Comparison of ENCODE assay signal across 21 mouse cellular contexts in genomic region chr1:42505048-42505729, GRCm38 (mm10).
DNase-seq lines count a peak whose midpoint lies in the region; ATAC-seq lines count a peak whose summit lies in the region.
"Had no signal": no experiment of that assay in that cellular context is flagged by ENCODE, and none has a peak within 500 bp of the region (broad histone marks: within the 10 kb centered on the region; RNA-seq: fewer than 3 reads in every experiment).

No protein-coding gene starts in this region.

- H3K9ac ChIP-seq in kidney, embryonic 16.5 days (replicated peaks; ENCODE audit: low read length) = no peak overlapping the region
- H3K9ac ChIP-seq in intestine, embryonic 15.5 days = no peak overlapping the region
- H3K9ac ChIP-seq: embryonic facial prominence, embryonic 15.5 days; heart, embryonic 12.5 days; hindbrain, embryonic 15.5 days had no signal

- 53% methylated on average over 10 of the region's 10 CpGs for WGBS in kidney, embryonic 16.5 days
- 45% methylated on average over 10 of the region's 10 CpGs for WGBS in intestine, embryonic 15.5 days

- H3K4me2 ChIP-seq in kidney, embryonic 16.5 days (replicated peaks; ENCODE audit: low read depth, low read length) = no peak overlapping the region
- no peak overlapping the region for H3K4me2 ChIP-seq in intestine, embryonic 15.5 days (replicated peaks)
- H3K4me2 ChIP-seq: embryonic facial prominence, embryonic 15.5 days; heart, embryonic 12.5 days; hindbrain, embryonic 15.5 days had no signal

- H3K36me3 ChIP-seq in kidney, embryonic 16.5 days (ENCODE audit: insufficient read depth, low read length) = no peaks in the 10 kb centered on the region
- no peaks in the 10 kb centered on the region for H3K36me3 ChIP-seq in intestine, embryonic 15.5 days
- H3K36me3 ChIP-seq: embryonic facial prominence, embryonic 15.5 days; forebrain, embryonic 10.5 days; heart, embryonic 12.5 days; hindbrain, embryonic 15.5 days had no signal

- no peak for DNase-seq in kidney, postnatal 36 days
- peak; percentile 42 for DNase-seq in gonadal fat pad, adult 2 months (ENCODE audit: low read depth)
- peak; percentile 54 for DNase-seq in retina, postnatal 1 day
- DNase-seq in spleen, postnatal 10 days (ENCODE audit: low spot score in 2 of 2) = no peak
- DNase-seq in urinary bladder, adult 18-20 months (ENCODE audit: low spot score in 2 of 2) = no peak
- DNase-seq: adrenal gland, postnatal 14 days; cerebellum, adult 2 months; cerebellum, postnatal 10 days; embryo, embryonic 11 days; gastrocnemius, postnatal 10 days; heart, postnatal 36 days had no signal

- H3K27ac ChIP-seq in kidney, embryonic 16.5 days (ENCODE audit: low read length) = no peak overlapping the region
- H3K27ac ChIP-seq in intestine, embryonic 15.5 days = no peak overlapping the region
- H3K27ac ChIP-seq: embryonic facial prominence, embryonic 15.5 days; forebrain, embryonic 10.5 days; hindbrain, embryonic 15.5 days had no signal

- H3K27me3 ChIP-seq in kidney, embryonic 16.5 days (ENCODE audit: insufficient read depth, low read length) = no peaks in the 10 kb centered on the region
- no peaks in the 10 kb centered on the region for H3K27me3 ChIP-seq in intestine, embryonic 15.5 days (replicated peaks)
- H3K27me3 ChIP-seq: CH12.LX; embryonic facial prominence, embryonic 15.5 days; heart, embryonic 12.5 days; hindbrain, embryonic 15.5 days had no signal

- no peak overlapping the region for H3K4me3 ChIP-seq in kidney, embryonic 16.5 days (ENCODE audit: low read length)
- no peak overlapping the region for H3K4me3 ChIP-seq in intestine, embryonic 15.5 days (replicated peaks)
- H3K4me3 ChIP-seq: embryonic facial prominence, embryonic 15.5 days; erythroblast, embryonic 14.5 days; forebrain, embryonic 10.5 days; heart, embryonic 12.5 days; hindbrain, embryonic 15.5 days had no signal

- H3K4me1 ChIP-seq in kidney, embryonic 16.5 days (ENCODE audit: insufficient read depth, low read length) = no peaks in the 10 kb centered on the region
- H3K4me1 ChIP-seq in intestine, embryonic 15.5 days (replicated peaks) = no peaks in the 10 kb centered on the region
- H3K4me1 ChIP-seq: embryonic facial prominence, embryonic 15.5 days; heart, embryonic 12.5 days; hindbrain, embryonic 15.5 days had no signal

- H3K9me3 ChIP-seq in kidney, embryonic 16.5 days (ENCODE audit: low read length) = no peaks in the 10 kb centered on the region
- H3K9me3 ChIP-seq in intestine, embryonic 15.5 days = no peaks in the 10 kb centered on the region
- H3K9me3 ChIP-seq: embryonic facial prominence, embryonic 15.5 days; forebrain, embryonic 10.5 days; heart, embryonic 12.5 days; hindbrain, embryonic 15.5 days had no signal

- ATAC-seq in kidney, embryonic 16.5 days (ENCODE audit: low FRiP score, low TSS enrichment) = 0 out of 2 replicates have a peak, but pooled peaks have one; percentile 23
- peak; percentile 82 for ATAC-seq in intestine, embryonic 15.5 days
- ATAC-seq: activated CD4-positive, CD25-positive, alpha-beta regulatory T cell, adult 4 months; Patski had no signal

Comparison
In these comparisons a context has a peak if more than half of its experiments do, and no peak if none do; other contexts are left out.
1. DNase-seq: peak in gonadal fat pad, adult 2 months (single experiment) and retina, postnatal 1 day (single experiment); none in kidney, postnatal 36 days (0 of 2), spleen, postnatal 10 days (0 of 2) and urinary bladder, adult 18-20 months (0 of 2).